Mouse (Mus musculus) kidney, postnatal 0 days (tissue): ENCODE results near the gene Amdhd2. TPM values are rescaled to one million over a fixed set of nuclear protein-coding genes. Genes with fewer than 3 reads are reported as not detected.
A peak's percentile ranks its signal among the peaks of the same experiment; 100 is the strongest.

Source experiments
- ATAC-seq: fragments of 200-750 bp; cut with Nextera tagmentation; replicated peaks from 2 replicates; pipeline ENCODE4 v1.8.0; 2017; ENCODE audit warnings: low read depth, moderate number of reproducible peaks, moderate TSS enrichment, moderate library complexity; ENCODE audit not compliant: low FRiP score
- DNase-seq: peaks from one replicate; pipeline ENCODE4 v3.0.0-alpha.2; 2016; ENCODE audit warnings: low spot score
- H3K27ac ChIP-seq: fragments of 300-500 bp; sonication (generic); 2 replicates; pipeline ENCODE4 v1.5.1; 2014; ENCODE audit warnings: mild to moderate bottlenecking
- H3K27me3 ChIP-seq: fragments of 300-500 bp; sonication (generic); 2 replicates; pipeline ENCODE4 v1.6.1; 2014; ENCODE audit warnings: low read length, mixed read lengths; ENCODE audit not compliant: insufficient read depth
- H3K36me3 ChIP-seq: fragments of 300-500 bp; sonication (generic); 2 replicates; pipeline ENCODE4 v1.6.1; 2014; ENCODE audit warnings: low read length, mixed read lengths; ENCODE audit not compliant: insufficient read depth
- H3K4me1 ChIP-seq: fragments of 300-500 bp; sonication (generic); replicated peaks from 2 replicates; pipeline ENCODE4 v1.6.1; 2014; ENCODE audit warnings: antibody characterized with exemption, low read length, mixed read lengths; ENCODE audit not compliant: insufficient read depth
- H3K4me2 ChIP-seq: fragments of 300-500 bp; sonication (generic); 2 replicates; pipeline ENCODE4 v1.6.1; 2014; ENCODE audit warnings: mild to moderate bottlenecking, low read length, moderate library complexity, mixed read lengths
- H3K4me3 ChIP-seq: fragments of 300-500 bp; sonication (generic); replicated peaks from 2 replicates; pipeline ENCODE4 v1.5.1; 2014; ENCODE audit warnings: low read depth, low read length
- H3K9ac ChIP-seq: fragments of 300-500 bp; sonication (generic); 2 replicates; pipeline ENCODE4 v1.6.1; 2014; ENCODE audit warnings: low read depth, low read length
- H3K9me3 ChIP-seq: fragments of 300-500 bp; sonication (generic); replicated peaks from 2 replicates; pipeline ENCODE4 v1.6.1; 2016; ENCODE audit warnings: low read length, inconsistent platforms, mixed read lengths
- CTCF ChIP-seq: IDR thresholded peaks from 2 replicates; pipeline ENCODE4 v1.5.1; 2016; ENCODE audit warnings: antibody characterized with exemption, low read depth, mild to moderate bottlenecking, moderate library complexity
- WGBS: fragments of 180-500 bp; shearing (Covaris S2); extraction: QIAGEN DNeasy Blood & Tissue Kit; methylation state at CpG from one replicate; pipeline ENCODE4 v1.1.7; 2014; 5-methylcytosine and 5-hydroxymethylcytosine counted together
- polyA plus RNA-seq: library from polyadenylated mRNA; unstranded; fragments of >200 nt; fragmentation: Nextera tagmentation; extraction: Ambion mirVana; gene quantifications from 2 replicates; pipeline ENCODE4 v1.2.1, GENCODE M21; 2015

Amdhd2 gene
- 47.9 and 52.5 TPM in 2 replicates for polyA plus RNA-seq

DNA sequence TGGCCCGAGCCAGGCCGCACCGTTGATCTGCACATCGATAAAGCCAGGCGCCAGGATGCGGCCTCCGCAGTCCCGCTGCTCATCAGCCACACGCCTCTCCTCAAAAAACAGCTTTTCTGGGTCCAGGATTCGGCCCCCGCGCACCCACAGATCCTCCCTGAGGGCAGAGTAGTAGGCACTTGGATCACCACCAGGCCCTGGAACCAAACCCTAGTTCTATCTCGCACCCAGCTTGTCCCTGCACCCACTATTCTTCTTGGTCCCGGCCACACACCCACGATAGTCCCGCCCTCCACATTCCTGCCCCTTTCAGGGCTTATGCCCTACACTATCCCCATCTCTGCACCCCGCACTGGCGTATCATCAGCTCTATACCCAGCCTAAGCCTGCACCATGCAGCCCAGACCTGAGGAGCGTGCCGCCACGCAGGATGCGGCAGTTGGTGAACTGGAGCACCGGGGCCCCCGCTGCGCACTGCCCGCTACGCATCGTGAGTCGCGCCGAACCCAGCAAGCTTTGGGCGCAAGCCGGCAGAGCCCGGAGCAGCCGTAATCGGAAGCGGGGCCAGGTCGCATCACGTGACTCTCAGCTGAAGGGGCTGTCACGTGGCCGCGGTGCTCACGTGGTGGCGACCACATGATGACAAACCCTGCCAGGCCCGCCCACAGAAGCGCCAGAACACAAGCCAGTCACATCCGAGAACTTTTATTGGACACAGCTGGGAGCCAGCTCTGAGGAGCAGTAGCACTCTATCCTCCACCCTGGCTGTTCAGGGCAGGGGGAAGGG, at the start of gene Amdhd2:
Gene Amdhd2, minus strand, starts transcription at position 591 of the 787 bp plus-strand sequence.
- WGBS: under 1% methylated on average over 47 of the region's 47 CpGs
- Histone ChIP-seq H3K27ac (peak within 1 kb of the TSS; percentile 81), H3K9me3 (no peaks in the 10 kb centered on the region), H3K4me1 (peaks cover 6% of the 10 kb centered on the region), H3K9ac (peak within 1 kb of the TSS; percentile 64), H3K36me3 (peaks cover 4% of the 10 kb centered on the region; the same call in 1 of the 2 replicates), H3K27me3 (no peaks in the 10 kb centered on the region), H3K4me3 (peak within 1 kb of the TSS; percentile 60), H3K4me2 (peak within 1 kb of the TSS; percentile 93)
- peak; percentile 97 for DNase-seq
- no peak for TF ChIP-seq CTCF
- ATAC-seq: peak; percentile 89

DNA sequence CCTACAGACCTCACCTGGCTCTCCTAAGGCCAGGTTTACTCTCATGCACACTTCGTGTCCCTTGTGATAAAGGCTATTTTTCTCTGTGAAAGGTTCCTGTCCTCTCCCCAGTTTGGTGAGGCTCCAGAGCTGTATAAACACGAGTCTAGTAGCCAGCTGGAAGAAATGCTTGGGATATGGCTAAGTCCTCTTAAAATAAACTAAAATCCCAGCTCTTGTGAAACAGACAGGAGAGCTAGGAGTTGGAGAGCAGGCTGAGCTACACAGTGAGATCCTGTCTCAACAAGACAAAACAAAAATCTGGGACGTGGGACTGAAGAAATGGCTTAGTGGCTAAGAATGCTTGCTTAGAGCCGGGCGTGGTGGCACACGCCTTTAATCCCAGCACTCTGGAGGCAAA, 49.6 kb upstream of the Amdhd2 start:
- TF ChIP-seq CTCF: no peak
- no peak overlapping the region for H3K27ac ChIP-seq
- H3K4me3 ChIP-seq: no peak overlapping the region
- H3K9ac ChIP-seq: no peak overlapping the region
- 0 out of 2 replicates have a peak, but pooled peaks cover 3% of the 10 kb centered on the region for H3K27me3 ChIP-seq
- WGBS: 79% methylated on average over 6 of the region's 6 CpGs
- no peak overlapping the region for H3K4me2 ChIP-seq
- DNase-seq: no peak
- peaks cover 18% of the 10 kb centered on the region for H3K4me1 ChIP-seq
- H3K36me3 ChIP-seq: 0 out of 2 replicates have a peak, but pooled peaks cover 7% of the 10 kb centered on the region
- no peak for ATAC-seq
- H3K9me3 ChIP-seq: no peaks in the 10 kb centered on the region

DNA sequence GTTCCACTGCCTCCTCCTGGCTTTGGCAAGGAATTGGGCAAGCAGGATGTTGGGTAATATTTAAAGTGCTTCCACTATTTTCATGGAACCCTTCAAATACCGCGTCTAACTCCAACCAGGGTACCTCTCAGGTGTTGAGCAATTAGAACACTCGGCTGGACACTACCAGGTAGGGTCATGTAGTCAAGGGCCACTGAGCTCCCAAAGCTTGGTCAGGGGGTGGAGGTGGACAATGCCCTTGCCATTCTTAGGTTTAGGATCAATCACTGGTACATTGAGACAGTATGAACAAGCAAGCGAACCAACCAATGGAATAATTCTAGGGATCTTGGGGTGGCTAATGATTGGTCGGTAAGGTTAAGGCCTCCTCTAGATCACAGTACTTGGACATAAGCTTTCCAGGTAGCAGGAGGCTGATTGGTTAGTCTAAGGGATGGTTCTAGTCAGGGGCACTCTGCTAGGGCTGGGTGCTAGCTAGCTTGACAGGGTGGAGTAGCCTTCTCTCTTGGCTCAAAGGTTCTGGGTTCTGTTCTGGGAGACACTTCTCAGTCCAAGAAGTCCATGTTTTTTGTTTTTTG, 49.0 kb upstream of the Amdhd2 start:
- 36% methylated on average over 5 of the region's 5 CpGs for WGBS
- Histone ChIP-seq H3K9me3 (no peaks in the 10 kb centered on the region), H3K27ac (no peak overlapping the region), H3K9ac (no peak overlapping the region), H3K27me3 (0 out of 2 replicates have a peak, but pooled peaks cover 3% of the 10 kb centered on the region), H3K4me1 (peaks cover 23% of the 10 kb centered on the region), H3K4me2 (peak overlapping the region; percentile 79), H3K4me3 (peak overlapping the region; percentile 30; the same call in 1 of the 2 replicates), H3K36me3 (0 out of 2 replicates have a peak, but pooled peaks cover 7% of the 10 kb centered on the region)
- peak; percentile 42 for TF ChIP-seq CTCF
- no peak for DNase-seq
- no peak for ATAC-seq

DNA sequence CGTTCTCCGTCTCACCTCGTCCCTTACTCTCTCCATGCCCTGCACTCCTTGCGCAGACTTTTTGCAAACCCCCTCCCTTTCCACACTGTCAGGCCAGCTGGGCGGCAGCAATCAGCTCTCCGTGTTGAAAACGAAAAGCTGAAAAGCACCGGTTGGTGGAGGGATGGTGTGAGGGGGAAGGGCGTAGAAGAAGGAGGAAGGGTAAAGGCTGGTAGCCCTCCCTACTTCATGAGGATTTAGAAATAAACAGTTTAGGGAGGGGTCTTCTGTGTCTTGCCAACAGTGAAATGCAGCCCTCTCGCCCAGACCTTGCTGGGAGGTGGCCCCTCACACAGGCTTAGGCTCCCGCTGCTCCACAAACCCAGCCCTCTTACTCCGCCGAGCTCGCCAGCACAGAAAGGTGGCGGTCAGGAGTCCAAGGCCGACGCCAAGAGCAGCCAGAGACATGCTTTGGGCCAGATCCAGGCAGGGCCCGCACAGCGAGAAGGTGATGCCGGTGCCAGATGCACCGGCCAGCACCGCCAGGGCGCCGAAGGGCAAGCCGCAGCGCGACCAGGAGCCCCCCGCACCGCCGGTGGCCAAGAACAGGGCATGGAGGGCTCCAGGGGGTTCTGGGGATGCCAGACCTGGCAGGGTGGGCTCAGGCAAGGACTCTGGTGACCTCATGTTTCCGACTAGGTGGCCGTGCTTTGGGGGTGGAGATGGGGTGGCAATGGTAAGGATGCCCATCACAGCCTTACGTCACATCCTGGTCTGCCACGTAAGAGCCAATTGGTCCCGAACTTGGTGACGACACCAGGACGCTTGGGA, 48.3 kb upstream of the Amdhd2 start:
- Histone ChIP-seq H3K9ac (peak overlapping the region; percentile 58), H3K27me3 (peaks cover 3% of the 10 kb centered on the region; the same call in 1 of the 2 replicates), H3K9me3 (no peaks in the 10 kb centered on the region), H3K27ac (no peak overlapping the region), H3K4me3 (peak overlapping the region; percentile 30), H3K4me2 (peak overlapping the region; percentile 79), H3K4me1 (peaks cover 23% of the 10 kb centered on the region), H3K36me3 (0 out of 2 replicates have a peak, but pooled peaks cover 7% of the 10 kb centered on the region)
- WGBS: 4% methylated on average over 37 of the region's 37 CpGs
- DNase-seq: peak; percentile 72
- TF ChIP-seq CTCF: no peak
- peak; percentile 29; the same call in 1 of the 2 replicates for ATAC-seq

DNA sequence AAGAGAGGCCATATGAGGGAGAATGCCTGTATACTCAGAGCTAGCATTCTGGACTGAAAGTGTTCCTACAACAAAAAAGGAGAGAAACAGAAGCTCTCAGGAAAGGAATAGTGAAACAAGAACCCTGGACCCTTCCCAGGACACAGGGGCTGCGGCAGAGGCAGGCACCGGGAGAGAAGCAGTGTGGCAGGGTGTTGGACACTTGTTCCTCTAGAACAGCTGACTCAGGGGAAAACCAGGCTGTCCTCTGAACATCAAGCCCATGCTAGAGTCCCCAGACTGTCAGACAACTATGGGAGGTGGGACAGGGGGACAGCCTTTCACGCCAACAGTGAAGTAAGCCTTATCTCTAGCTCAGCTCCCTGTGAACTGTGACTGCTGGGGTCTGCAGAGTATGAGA, 47.0 kb upstream of the Amdhd2 start:
- 93% methylated on average over 3 of the region's 3 CpGs for WGBS
- H3K27ac ChIP-seq: no peak overlapping the region
- no peak overlapping the region for H3K4me2 ChIP-seq

DNA sequence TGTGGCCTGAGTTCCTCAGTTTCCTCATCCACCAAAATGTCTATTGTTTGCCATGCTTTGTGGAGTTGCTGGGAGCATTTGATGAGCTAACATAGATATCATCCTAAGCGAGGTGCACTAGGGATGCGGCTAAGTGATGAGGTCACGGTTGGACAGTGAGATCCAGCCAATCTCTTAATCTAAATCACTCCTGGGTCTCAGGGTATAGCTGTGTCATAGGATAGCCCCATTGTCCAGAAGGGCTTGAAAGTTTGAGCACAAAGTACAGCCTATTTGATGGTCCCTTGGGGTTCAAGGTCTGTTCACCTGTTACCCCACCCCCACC, 46.3 kb upstream of the Amdhd2 start:
- Histone ChIP-seq H3K36me3 (no peaks in the 10 kb centered on the region), H3K4me2 (0 out of 2 replicates have a peak overlapping the region, but pooled peaks have one; percentile 87), H3K27ac (no peak overlapping the region), H3K4me1 (peaks cover 34% of the 10 kb centered on the region), H3K27me3 (peaks cover 3% of the 10 kb centered on the region; the same call in 1 of the 2 replicates), H3K9ac (0 out of 2 replicates have a peak overlapping the region, but pooled peaks have one; percentile 19), H3K4me3 (no peak overlapping the region), H3K9me3 (no peaks in the 10 kb centered on the region)
- ATAC-seq: no peak
- no peak for TF ChIP-seq CTCF
- WGBS: 86% methylated on average over 3 of the region's 3 CpGs
- no peak for DNase-seq

More for the DNA sequence above, 47.0 kb upstream of the Amdhd2 start:
- Histone ChIP-seq H3K4me3 (no peak overlapping the region), H3K9ac (no peak overlapping the region), H3K27me3 (peaks cover 3% of the 10 kb centered on the region; the same call in 1 of the 2 replicates), H3K4me1 (peaks cover 31% of the 10 kb centered on the region), H3K36me3 (0 out of 2 replicates have a peak, but pooled peaks cover 2% of the 10 kb centered on the region), H3K9me3 (no peaks in the 10 kb centered on the region)
- DNase-seq: no peak
- no peak for TF ChIP-seq CTCF
- ATAC-seq: no peak
